Mouse (Mus musculus): ENCODE results near the gene Cdh13.

The Cdh13 gene

DNA sequence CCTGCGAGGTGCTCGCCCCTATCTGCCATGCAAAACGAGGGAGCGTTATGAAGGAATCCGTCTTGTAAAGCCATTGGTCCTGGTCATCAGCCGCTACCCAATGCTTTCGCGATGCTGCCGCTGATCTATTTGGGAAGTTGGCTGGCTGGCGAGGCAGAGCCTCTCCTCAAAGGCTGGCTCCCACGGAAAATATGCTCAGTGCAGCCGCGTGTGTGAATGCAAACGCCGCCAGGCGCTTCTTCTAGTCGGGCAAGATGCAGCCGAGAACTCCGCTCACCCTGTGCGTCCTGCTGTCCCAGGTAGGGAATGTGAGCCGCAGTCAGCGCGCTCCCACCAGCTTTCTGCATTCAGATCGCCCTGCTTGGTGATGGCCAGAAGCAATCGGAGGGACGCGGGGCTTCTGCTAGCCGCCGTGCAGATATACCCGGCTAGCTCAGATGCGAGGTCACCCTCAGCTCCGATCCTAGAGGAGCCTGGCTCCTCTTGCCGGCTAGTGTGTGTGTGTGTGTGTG is at the start of gene Cdh13:
Cdh13 (plus strand) TSS at position 134 of the 512 bp plus-strand sequence.
- DNase-seq: peak; percentile 70 to 75

- no peak for DNase-seq
These were observed 47.9 kb upstream of the Cdh13 start for GRCm38 (mm10) chr8:118235626-118236025.

DNA sequence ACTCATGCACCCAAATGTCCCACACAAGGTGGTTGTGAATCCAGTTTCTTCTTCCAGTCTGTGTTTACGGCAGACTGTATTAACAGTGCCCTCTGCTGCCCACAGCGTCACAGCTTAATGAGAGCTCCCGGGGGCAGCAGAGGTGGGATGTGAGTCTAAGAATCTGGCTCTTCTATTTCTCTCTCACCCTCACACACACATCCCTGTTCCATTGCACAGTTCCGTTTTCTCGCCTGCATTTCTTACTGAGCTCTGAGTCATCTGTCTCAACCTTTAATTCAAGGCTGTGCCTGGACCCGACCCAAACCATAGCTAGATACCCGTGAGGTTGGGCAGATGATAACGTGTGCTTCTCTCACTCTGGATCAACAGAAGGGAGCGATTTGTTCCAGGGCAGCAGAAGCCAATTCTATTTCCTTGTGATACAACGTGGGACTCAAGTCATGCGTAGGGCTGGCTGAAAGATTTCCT is 46.3 kb upstream of the Cdh13 start:
- peak; percentile 69 for DNase-seq

GRCm38 (mm10) chr8:118238156-118238555 is 45.4 kb upstream of the Cdh13 start:
- DNase-seq: no peak

DNA sequence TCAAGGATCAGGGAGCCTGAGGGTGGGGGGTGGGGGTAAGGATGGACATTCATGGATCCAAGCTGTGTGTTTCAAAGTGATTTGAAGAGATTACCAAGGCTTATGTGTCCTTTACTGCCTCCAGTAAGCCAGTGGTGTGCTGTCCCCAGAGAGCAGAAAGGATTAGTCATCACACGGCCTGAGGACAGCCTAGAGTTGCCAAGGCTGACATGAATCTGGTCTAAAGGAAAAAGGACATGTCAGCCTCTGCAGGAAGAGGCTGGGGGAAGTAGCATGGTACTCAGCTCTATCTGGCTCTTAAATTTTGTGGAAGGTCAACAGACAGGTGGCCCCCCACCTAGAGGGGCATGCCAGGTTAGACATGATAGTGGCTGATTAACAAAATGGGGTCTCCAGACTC is 44.3 kb upstream of the Cdh13 start:
- no peak for DNase-seq

DNA sequence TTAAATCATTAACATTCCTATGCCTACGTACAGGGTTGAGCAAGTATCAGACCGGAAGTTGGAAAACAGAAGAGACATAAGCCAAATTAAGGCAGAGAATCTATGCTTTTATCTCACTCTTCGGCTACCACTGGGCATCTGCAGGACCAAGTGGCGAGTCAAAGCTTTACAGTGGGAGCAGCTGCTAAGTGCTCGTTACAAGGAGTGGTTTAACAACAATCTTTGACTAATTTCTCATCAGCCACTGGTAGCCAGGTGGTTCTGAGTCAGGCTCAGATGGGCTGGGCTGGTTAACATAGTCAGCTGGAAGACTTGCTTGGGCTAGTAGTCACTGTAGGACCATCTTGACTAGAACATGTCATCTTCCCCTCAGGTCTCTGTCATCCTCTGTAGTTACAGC is 34.2 kb upstream of the Cdh13 start:
- DNase-seq: no peak

DNA sequence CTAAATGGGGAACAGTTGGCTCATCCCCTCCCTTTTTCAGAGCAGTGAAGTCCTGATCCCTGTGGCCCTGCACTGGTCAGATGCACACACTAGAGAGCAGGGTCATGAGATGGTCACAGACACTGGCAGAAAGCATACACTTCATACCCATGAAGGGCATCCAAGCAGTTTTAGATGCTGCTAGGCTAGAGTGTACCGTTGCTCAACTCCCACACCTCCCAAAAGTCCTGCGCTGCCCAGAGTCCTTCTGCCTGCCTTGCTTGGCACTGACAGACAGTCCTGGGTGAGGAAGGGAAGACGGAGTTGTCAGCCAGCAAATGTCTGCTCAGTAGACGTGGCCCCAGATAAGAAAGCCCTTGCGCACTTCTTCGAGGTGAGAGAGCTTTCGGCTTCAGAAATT is 33.6 kb upstream of the Cdh13 start:
- DNase-seq: no peak

- no peak for DNase-seq
These were observed 20.4 kb upstream of the Cdh13 start for GRCm38 (mm10) chr8:118263117-118263516.

DNA sequence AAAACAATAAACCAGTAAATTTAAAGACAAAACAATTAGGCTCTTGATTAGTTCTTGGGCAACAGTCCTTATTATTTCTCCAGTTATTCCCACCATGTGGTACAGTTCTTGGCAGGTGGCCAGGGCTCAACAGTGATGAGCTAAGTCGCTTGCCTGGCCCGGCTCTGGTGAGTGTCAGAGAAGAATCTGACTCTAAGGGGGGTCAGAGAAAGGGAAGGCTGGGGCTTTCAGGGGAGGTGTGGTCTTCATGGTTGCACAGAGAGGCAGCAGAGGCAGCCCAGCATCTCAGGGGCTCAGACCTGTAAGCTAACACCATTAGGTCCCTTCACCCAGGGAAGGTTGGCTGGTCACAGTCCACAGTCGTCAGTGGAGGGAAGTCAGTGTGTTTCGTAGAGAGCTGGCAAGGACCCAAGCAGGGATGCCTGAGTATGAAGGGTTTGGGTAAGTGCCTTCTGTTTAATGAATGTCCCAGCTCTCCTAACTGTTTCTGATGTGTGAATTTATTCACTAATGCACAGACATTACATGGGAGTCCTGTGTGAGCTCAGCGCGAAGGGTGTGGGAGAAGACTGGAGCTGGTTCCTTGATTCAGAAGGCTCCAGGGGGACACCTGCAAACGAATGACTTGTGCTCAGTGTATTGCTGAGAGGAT is 12.7 kb upstream of the Cdh13 start:
- DNase-seq: peak; percentile 81 to 84

DNA sequence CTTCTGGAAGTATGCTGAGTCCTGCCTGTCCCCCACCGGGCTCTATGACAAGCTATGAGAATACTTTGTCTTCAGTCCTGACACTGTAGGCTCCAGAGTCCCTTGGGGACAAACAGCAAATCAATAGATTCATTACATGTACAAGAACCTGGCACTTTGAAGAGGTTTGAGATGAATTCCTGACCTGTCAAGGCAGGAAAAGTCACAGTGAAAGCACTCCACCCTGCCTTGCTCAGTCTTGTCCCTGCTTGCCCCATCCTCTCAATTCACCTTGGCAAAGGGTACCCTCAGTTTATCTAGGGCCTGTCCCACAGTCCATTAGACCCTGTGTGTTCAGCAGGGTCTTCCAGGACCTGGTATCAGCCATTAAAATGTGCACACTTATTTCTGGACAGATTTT is 11.0 kb upstream of the Cdh13 start:
- DNase-seq: no peak

GRCm38 (mm10) chr8:118274243-118274642 is 9.3 kb upstream of the Cdh13 start:
- no peak for DNase-seq

DNA sequence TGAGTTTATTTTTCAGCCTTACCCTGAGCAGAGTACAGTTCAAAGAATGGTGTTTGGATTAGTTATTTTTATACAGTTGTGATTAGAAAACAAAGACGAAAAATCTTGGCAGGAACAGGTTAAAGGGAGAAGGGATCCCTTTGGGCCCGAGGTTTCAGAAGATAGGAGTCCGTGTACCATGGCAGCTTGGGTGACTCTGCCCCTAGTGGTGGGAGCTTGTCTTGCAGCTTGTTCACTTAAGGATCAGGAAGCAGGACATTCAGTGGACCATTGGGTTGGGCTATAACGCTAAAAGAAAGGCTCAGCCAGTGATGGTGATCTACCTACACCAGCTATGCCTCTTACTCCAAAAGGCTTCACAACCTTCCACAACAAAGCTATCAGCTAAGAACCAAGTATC is 8.8 kb upstream of the Cdh13 start:
- peak; percentile 91 to 94 for DNase-seq

- DNase-seq: peak; percentile 31 to 60
These were observed 838 bp downstream of the Cdh13 start for GRCm38 (mm10) chr8:118284112-118285029.

DNA sequence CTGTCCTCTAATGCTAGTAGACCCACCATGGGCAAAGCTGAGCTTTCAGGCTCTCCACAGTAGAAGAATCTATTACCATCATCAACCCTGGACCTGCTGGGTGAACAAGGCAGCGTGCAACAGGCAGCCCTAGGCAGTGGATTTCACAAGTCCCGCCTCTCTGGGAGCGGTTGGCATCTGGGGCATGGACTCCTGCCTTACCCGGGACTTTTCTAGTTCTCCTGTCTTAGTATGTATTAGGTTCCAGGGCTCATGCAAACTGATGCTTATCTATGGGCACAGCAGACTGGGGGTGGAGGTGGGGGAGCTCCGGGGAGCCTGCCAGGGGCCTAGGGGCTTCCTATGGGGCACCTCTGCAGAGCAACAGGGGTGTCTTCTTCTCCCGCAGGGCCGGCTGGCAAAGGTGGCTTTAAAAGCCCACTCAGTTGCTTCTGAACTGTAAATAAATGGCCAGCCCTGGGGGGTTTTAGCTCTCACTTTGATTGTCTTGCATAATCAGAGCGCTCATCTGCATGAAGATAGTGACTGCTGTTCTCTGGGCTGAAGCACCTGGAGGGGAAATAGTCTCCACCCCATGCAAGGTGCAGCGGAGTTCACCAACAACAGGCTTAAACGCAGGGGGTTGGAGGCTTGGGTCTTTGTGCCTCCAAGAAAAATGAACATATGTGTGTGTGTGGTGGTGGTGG is 2.2 kb downstream of the Cdh13 start:
- DNase-seq: no peak

DNA sequence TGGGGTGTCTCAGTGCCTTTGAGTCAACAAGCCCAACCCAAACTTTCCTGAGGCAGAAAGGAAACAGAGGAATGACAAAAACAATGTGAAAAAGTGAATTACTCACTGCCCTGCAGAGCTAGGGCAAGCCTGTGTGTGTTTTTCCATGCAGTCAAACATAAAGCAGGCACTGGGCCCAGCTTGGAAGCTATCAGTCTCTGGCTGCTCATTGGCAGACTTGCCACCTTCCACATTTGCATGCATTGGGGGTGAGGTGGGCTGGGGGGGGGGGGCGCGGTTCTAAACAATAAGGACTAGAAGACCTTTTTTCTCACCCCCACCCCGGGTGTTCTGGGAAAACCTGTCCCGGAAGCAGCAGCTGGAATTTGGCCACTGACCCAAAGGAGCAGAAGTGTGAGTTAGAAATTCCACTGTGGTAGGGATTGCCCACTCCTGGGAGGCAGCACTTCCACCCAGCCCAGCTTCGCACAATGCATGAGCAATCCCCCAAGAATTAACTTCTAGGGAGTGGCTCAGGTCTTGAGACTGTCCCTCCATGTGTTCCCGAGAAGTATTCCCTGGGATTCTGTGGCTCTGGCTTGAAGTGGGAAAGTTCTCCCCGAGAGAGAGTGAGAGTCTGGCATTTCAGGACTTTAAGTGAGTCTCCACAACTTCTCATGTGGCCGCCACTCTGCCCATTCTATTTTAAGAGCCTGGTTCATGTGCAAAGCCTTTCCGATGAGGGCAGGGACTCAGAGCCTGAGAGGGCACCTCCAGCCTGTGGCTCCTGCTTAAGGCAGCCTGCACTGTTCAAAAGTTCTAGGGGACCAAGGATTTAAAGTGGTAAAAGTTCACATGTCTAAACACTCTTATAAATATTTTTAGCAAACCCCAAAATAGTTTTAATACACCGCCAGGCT is 3.0 kb downstream of the Cdh13 start:
- DNase-seq: no peak

DNA sequence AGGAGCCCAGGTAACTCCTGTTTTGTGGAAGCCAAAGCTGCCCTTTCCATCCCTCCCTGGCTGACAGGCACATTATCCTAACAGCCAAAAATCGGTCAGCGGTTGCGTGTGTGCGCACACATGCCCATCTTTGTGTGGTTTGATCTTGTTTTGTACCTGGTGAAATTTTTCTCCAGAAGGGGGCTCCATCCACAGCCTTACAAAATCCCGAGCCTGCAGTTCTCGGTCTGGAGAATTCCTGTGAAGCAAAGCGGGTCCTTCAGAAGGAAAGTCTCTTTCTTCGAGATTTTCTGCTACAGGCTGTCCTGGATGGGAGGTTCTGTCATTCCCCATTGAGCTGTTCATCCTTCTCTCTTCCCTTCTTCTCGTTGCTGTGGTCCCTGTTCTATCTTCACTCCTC is 4.0 kb downstream of the Cdh13 start:
- peak; percentile 59 to 76 for DNase-seq

- DNase-seq: peak; percentile 38 to 62
These were observed 4.9 kb downstream of the Cdh13 start for GRCm38 (mm10) chr8:118288259-118288952.

DNA sequence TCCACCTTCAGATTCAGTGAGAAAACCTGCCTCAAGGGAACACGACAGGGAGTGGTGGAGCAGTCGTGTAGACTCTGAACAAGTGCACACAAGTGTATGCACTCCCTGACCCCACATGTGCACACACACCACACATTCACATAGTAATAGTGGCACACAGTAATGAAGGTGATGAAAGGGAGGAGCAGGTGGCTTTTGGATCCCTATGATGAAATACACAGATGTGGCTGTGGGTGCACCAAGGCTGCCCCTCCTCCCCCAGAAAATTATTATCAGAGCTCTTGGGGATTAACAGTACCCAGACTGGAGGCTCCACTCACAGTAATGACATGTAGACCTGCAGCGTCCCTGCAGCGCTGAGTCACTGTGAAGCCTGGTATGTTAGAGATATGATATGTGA is 5.6 kb downstream of the Cdh13 start:
- DNase-seq: no peak

DNA sequence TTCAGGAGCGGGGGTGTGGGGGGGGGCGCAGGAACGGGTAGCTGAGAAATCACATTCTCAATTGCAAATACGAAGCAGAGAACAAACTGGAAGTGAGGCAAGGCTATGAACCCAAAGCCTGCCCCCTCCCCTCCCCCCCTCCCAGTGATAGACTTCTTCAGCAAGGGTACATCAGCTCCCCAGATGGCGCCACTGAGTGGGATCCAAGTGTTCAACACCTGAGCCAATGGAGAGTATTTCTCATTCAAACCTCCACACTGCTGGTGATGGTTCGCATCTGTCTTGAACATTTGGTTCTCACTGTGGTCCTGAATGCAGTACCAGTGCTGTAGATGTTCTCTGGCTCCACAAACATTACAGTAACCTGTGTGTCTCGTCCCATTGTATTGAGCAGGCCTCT is 6.0 kb downstream of the Cdh13 start:
- peak in 1 of 2 experiments; percentile 48 for DNase-seq

DNA sequence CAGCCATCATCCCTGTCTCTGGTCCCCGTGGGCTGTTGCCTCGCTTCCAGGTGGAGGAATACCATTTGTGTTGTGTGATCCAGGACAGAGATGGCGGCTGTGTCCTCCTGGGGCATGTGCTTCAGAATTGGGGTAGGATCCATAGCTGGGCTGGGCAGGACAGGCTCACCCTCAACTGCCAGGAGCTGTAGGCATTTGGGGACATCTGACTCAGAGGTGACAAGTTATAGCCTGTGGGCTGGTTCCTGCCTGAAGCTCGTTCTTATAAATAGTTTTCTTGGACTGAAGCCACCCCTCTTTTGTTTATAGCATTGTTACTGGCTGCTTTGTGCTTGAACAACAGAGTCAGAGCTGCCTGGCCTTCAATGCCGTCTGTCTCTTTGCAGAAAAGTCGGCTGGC is 6.7 kb downstream of the Cdh13 start:
- no peak for DNase-seq

DNA sequence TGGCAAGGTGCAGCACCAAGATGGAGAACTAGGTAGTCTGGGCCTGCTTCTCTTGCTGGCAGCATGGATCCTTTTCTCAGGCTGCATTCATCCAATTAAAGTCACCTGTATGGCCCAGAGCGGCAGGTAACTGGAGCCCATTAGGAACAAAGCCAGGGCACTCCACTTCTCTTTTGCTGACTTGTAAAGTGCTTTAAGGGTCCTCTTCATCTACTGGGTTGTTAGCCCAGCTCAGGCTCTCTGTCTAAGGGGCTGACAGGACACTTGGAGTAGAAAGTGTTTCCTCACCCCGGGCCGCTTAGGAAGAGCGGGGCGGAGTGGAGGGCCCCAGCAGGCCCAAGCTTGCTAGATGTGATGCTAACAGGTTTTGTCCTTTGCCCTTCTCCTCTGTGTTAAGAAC is 12.9 kb downstream of the Cdh13 start:
- DNase-seq: no peak

- DNase-seq: no peak
These were observed 23.4 kb downstream of the Cdh13 start for GRCm38 (mm10) chr8:118306957-118307356.
